Mouse (Mus musculus): Measurements from ENCODE around the gene Bmpr1b.

- TF ChIP-seq CTCF (IDR thresholded peaks at IDR 0.05; ENCODE audit: low read depth) (no peak), EP300 (IDR thresholded peaks at IDR 0.05; ENCODE audit: low read depth) (no peak)
Observed at GRCm38 (mm10) chr3:142085938-142086337, 83.3 kb downstream of the Bmpr1b start.
